Mouse (Mus musculus): ENCODE data around the gene H2-T23. TPM values are rescaled to one million over a fixed set of nuclear protein-coding genes. Genes with fewer than 3 reads are reported as not detected.
A peak's percentile ranks its signal among the peaks of the same experiment; 100 is the strongest.

The H2-T23 gene
- polyA plus RNA-seq, 1 experiment: 0.46 TPM

GRCm38 (mm10) chr17:35999356-35999755 lies 33.3 kb downstream of the H2-T23 start:
- TF ChIP-seq CTCF (IDR thresholded peaks at IDR 0.05; ENCODE audit: low read depth, low read length) (no peak), EP300 (IDR thresholded peaks at IDR 0.05; ENCODE audit: insufficient read depth, low read depth, low read length) (no peak), POLR2A (IDR thresholded peaks at IDR 0.05; ENCODE audit: insufficient read depth, low read length) (no peak)

GRCm38 (mm10) chr17:35998545-35999305 lies 33.9 kb downstream of the H2-T23 start:
- no peak overlapping the region for H3K27ac ChIP-seq (ENCODE audit: insufficient read depth, low read length)
- H3K9ac ChIP-seq (ENCODE audit: low read depth, poor library complexity, severe bottlenecking): no peak overlapping the region
- peaks cover 37% of the 10 kb centered on the region for H3K9me3 ChIP-seq (replicated peaks; ENCODE audit: control insufficient read depth, insufficient read depth, low read length, poor library complexity, severe bottlenecking)
- H3K4me1 ChIP-seq (ENCODE audit: control insufficient read depth, insufficient read depth, low read length): no peaks in the 10 kb centered on the region
- peaks cover 3% of the 10 kb centered on the region for H3K36me3 ChIP-seq (ENCODE audit: control insufficient read depth, insufficient read depth, low read length, poor library complexity, severe bottlenecking)
- no peak overlapping the region for H3K4me3 ChIP-seq (ENCODE audit: low read depth, low read length)
- TF ChIP-seq EP300 (IDR thresholded peaks at IDR 0.05; ENCODE audit: insufficient read depth, low read depth, low read length) (no peak), CTCF (IDR thresholded peaks at IDR 0.05; ENCODE audit: low read depth, low read length) (no peak), POLR2A (IDR thresholded peaks at IDR 0.05; ENCODE audit: insufficient read depth, low read length) (no peak)
- H3K27me3 ChIP-seq (ENCODE audit: control insufficient read depth, insufficient read depth, low read length, poor library complexity, severe bottlenecking): no peaks in the 10 kb centered on the region

More at GRCm38 (mm10) chr17:35999356-35999755, 33.3 kb downstream of the H2-T23 start:
- Histone ChIP-seq H3K4me1 (ENCODE audit: control insufficient read depth, insufficient read depth, low read length) (no peaks in the 10 kb centered on the region), H3K9ac (ENCODE audit: low read depth, poor library complexity, severe bottlenecking) (no peak overlapping the region), H3K36me3 (ENCODE audit: control insufficient read depth, insufficient read depth, low read length, poor library complexity, severe bottlenecking) (peaks cover 3% of the 10 kb centered on the region), H3K9me3 (replicated peaks; ENCODE audit: control insufficient read depth, insufficient read depth, low read length, poor library complexity, severe bottlenecking) (peaks cover 43% of the 10 kb centered on the region), H3K27me3 (ENCODE audit: control insufficient read depth, insufficient read depth, low read length, poor library complexity, severe bottlenecking) (no peaks in the 10 kb centered on the region), H3K4me3 (ENCODE audit: low read depth, low read length) (no peak overlapping the region), H3K27ac (ENCODE audit: insufficient read depth, low read length) (no peak overlapping the region)

GRCm38 (mm10) chr17:35997713-35998510 lies 34.7 kb downstream of the H2-T23 start:
- H3K9me3 ChIP-seq (replicated peaks; ENCODE audit: control insufficient read depth, insufficient read depth, low read length, poor library complexity, severe bottlenecking): peaks cover 32% of the 10 kb centered on the region
- no peak overlapping the region for H3K9ac ChIP-seq (ENCODE audit: low read depth, poor library complexity, severe bottlenecking)
- no peaks in the 10 kb centered on the region for H3K27me3 ChIP-seq (ENCODE audit: control insufficient read depth, insufficient read depth, low read length, poor library complexity, severe bottlenecking)
- no peak overlapping the region for H3K4me3 ChIP-seq (ENCODE audit: low read depth, low read length)
- no peak for TF ChIP-seq CTCF (IDR thresholded peaks at IDR 0.05; ENCODE audit: low read depth, low read length)
- no peak for TF ChIP-seq POLR2A (IDR thresholded peaks at IDR 0.05; ENCODE audit: insufficient read depth, low read length)
- TF ChIP-seq EP300 (IDR thresholded peaks at IDR 0.05; ENCODE audit: insufficient read depth, low read depth, low read length): no peak
- peaks cover 3% of the 10 kb centered on the region; the same call in 1 of the 2 replicates for H3K36me3 ChIP-seq (ENCODE audit: control insufficient read depth, insufficient read depth, low read length, poor library complexity, severe bottlenecking)
- no peak overlapping the region for H3K27ac ChIP-seq (ENCODE audit: insufficient read depth, low read length)
- no peaks in the 10 kb centered on the region for H3K4me1 ChIP-seq (ENCODE audit: control insufficient read depth, insufficient read depth, low read length)

- Histone ChIP-seq H3K36me3 (ENCODE audit: control insufficient read depth, insufficient read depth, low read length, poor library complexity, severe bottlenecking) (peaks cover 3% of the 10 kb centered on the region; the same call in 1 of the 2 replicates), H3K4me1 (ENCODE audit: control insufficient read depth, insufficient read depth, low read length) (no peaks in the 10 kb centered on the region), H3K27ac (ENCODE audit: insufficient read depth, low read length) (no peak overlapping the region), H3K9me3 (replicated peaks; ENCODE audit: control insufficient read depth, insufficient read depth, low read length, poor library complexity, severe bottlenecking) (peaks cover 23% of the 10 kb centered on the region), H3K9ac (ENCODE audit: low read depth, poor library complexity, severe bottlenecking) (no peak overlapping the region), H3K4me3 (ENCODE audit: low read depth, low read length) (no peak overlapping the region), H3K27me3 (ENCODE audit: control insufficient read depth, insufficient read depth, low read length, poor library complexity, severe bottlenecking) (no peaks in the 10 kb centered on the region)
- no peak for TF ChIP-seq POLR2A (IDR thresholded peaks at IDR 0.05; ENCODE audit: insufficient read depth, low read length)
- TF ChIP-seq CTCF (IDR thresholded peaks at IDR 0.05; ENCODE audit: low read depth, low read length): peak; percentile 92
- peak; percentile 26; the same call in 1 of the 2 replicates for TF ChIP-seq EP300 (IDR thresholded peaks at IDR 0.05; ENCODE audit: insufficient read depth, low read depth, low read length)
Observed at GRCm38 (mm10) chr17:35996949-35997348, 35.7 kb downstream of the H2-T23 start.

GRCm38 (mm10) chr17:35994879-35995240 lies 37.8 kb downstream of the H2-T23 start:
- Histone ChIP-seq H3K4me3 (ENCODE audit: low read depth, low read length) (peak overlapping the region; percentile 95), H3K9me3 (replicated peaks; ENCODE audit: control insufficient read depth, insufficient read depth, low read length, poor library complexity, severe bottlenecking) (0 out of 2 replicates have a peak, but pooled peaks cover 6% of the 10 kb centered on the region), H3K36me3 (ENCODE audit: control insufficient read depth, insufficient read depth, low read length, poor library complexity, severe bottlenecking) (no peaks in the 10 kb centered on the region), H3K27ac (ENCODE audit: insufficient read depth, low read length) (no peak overlapping the region), H3K4me1 (ENCODE audit: control insufficient read depth, insufficient read depth, low read length) (no peaks in the 10 kb centered on the region), H3K9ac (ENCODE audit: low read depth, poor library complexity, severe bottlenecking) (peak overlapping the region; percentile 79), H3K27me3 (ENCODE audit: control insufficient read depth, insufficient read depth, low read length, poor library complexity, severe bottlenecking) (no peaks in the 10 kb centered on the region)
- TF ChIP-seq POLR2A (IDR thresholded peaks at IDR 0.05; ENCODE audit: insufficient read depth, low read length) (no peak), CTCF (IDR thresholded peaks at IDR 0.05; ENCODE audit: low read depth, low read length) (no peak), EP300 (IDR thresholded peaks at IDR 0.05; ENCODE audit: insufficient read depth, low read depth, low read length) (no peak)

Measured in ES-Bruce4 (cell line).